Mouse (Mus musculus): ENCODE measurements around the gene Ovol3. TPM values are rescaled to one million over a fixed set of nuclear protein-coding genes. Genes with fewer than 3 reads are reported as not detected.

Gene Ovol3
- polyA plus RNA-seq, 1 experiment = not detected

GRCm38 (mm10) chr7:30222205-30222604, 13.3 kb downstream of the Ovol3 start:
- TF ChIP-seq CEBPB (IDR thresholded peaks at IDR 0.05; ENCODE audit: insufficient read depth, poor library complexity, severe bottlenecking) (no peak), MYOG (IDR thresholded peaks at IDR 0.05; ENCODE audit: control insufficient read depth in 1 of 3, insufficient read depth in 1 of 3, insufficient read length in 2 of 3, low read depth in 2 of 3) (no peak), POLR2AphosphoS2 (IDR thresholded peaks at IDR 0.05; ENCODE audit: insufficient read length, low read depth) (no peak), E2F4 (IDR thresholded peaks at IDR 0.05; ENCODE audit: insufficient read depth) (no peak), MYOD1 (IDR thresholded peaks at IDR 0.05; ENCODE audit: control insufficient read depth in 1 of 3, insufficient read length in 2 of 3, low read depth in 2 of 3) (no peak), REST (IDR thresholded peaks at IDR 0.05; ENCODE audit: insufficient read depth, insufficient read length) (no peak), TCF12 (IDR thresholded peaks at IDR 0.05; ENCODE audit: insufficient read depth, poor library complexity, severe bottlenecking) (no peak), POLR2A (IDR thresholded peaks at IDR 0.05; ENCODE audit: insufficient read length, low read depth) (no peak), TCF3 (IDR thresholded peaks at IDR 0.05; ENCODE audit: insufficient read length, low read depth) (no peak), USF1 (IDR thresholded peaks at IDR 0.05; ENCODE audit: low read depth) (no peak), MAX (IDR thresholded peaks at IDR 0.05; ENCODE audit: low read depth) (no peak), SRF (IDR thresholded peaks at IDR 0.05; ENCODE audit: control insufficient read depth, insufficient read length, low read depth) (no peak)
- no peak overlapping the region for H3K4me2 ChIP-seq (ENCODE audit: low read depth)
- H3K79me2 ChIP-seq (ENCODE audit: control insufficient read depth, insufficient read depth) = no peaks in the 10 kb centered on the region
- peaks cover 11% of the 10 kb centered on the region for H3K36me3 ChIP-seq (ENCODE audit: control insufficient read depth, insufficient read depth)
- no peak overlapping the region for H3ac ChIP-seq (ENCODE audit: control insufficient read depth, insufficient read length)
- H3K27me3 ChIP-seq (ENCODE audit: control insufficient read depth, insufficient read depth, insufficient read length) = no peaks in the 10 kb centered on the region
- H3K4me3 ChIP-seq = no peak overlapping the region

DNA sequence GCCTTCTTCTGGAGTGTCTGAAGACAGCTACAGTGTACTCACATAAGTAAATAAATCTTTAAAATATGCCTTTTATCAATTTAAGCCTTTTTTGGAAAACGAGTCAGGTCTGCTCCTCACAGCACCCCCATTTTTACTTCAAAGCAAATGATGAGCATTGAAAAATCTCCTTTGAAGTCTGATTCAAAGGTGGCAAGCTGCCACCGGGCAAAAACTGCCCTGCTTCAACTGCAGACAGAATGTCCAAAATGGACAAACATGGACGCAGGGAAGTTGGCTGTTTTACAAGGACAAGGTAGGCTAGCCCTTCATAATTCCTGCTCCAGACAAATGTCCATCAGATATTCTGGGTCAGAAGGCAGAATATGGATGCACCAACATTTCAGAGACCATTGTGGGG, 14.1 kb downstream of the Ovol3 start:
- Histone ChIP-seq H3K36me3 (ENCODE audit: control insufficient read depth, insufficient read depth) (peaks cover 11% of the 10 kb centered on the region), H3ac (ENCODE audit: control insufficient read depth, insufficient read length) (no peak overlapping the region), H3K4me3 (no peak overlapping the region), H3K79me2 (ENCODE audit: control insufficient read depth, insufficient read depth) (no peaks in the 10 kb centered on the region), H3K27me3 (ENCODE audit: control insufficient read depth, insufficient read depth, insufficient read length) (no peaks in the 10 kb centered on the region), H3K4me2 (ENCODE audit: low read depth) (no peak overlapping the region)
- TF ChIP-seq CEBPB (IDR thresholded peaks at IDR 0.05; ENCODE audit: insufficient read depth, poor library complexity, severe bottlenecking) = no peak
- no peak for TF ChIP-seq MYOG (IDR thresholded peaks at IDR 0.05; ENCODE audit: control insufficient read depth in 1 of 3, insufficient read depth in 1 of 3, insufficient read length in 2 of 3, low read depth in 2 of 3)
- TF ChIP-seq TCF3 (IDR thresholded peaks at IDR 0.05; ENCODE audit: insufficient read length, low read depth) = no peak
- TF ChIP-seq REST (IDR thresholded peaks at IDR 0.05; ENCODE audit: insufficient read depth, insufficient read length) = no peak
- TF ChIP-seq POLR2AphosphoS2 (IDR thresholded peaks at IDR 0.05; ENCODE audit: insufficient read length, low read depth) = no peak
- TF ChIP-seq SRF (IDR thresholded peaks at IDR 0.05; ENCODE audit: control insufficient read depth, insufficient read length, low read depth) = no peak
- no peak for TF ChIP-seq E2F4 (IDR thresholded peaks at IDR 0.05; ENCODE audit: insufficient read depth)
- TF ChIP-seq MYOD1 (IDR thresholded peaks at IDR 0.05; ENCODE audit: control insufficient read depth in 1 of 3, insufficient read length in 2 of 3, low read depth in 2 of 3) = no peak
- TF ChIP-seq POLR2A (IDR thresholded peaks at IDR 0.05; ENCODE audit: insufficient read length, low read depth) = no peak
- no peak for TF ChIP-seq USF1 (IDR thresholded peaks at IDR 0.05; ENCODE audit: low read depth)
- TF ChIP-seq TCF12 (IDR thresholded peaks at IDR 0.05; ENCODE audit: insufficient read depth, poor library complexity, severe bottlenecking) = no peak
- no peak for TF ChIP-seq MAX (IDR thresholded peaks at IDR 0.05; ENCODE audit: low read depth)

GRCm38 (mm10) chr7:30220008-30220356, 15.5 kb downstream of the Ovol3 start:
- no peaks in the 10 kb centered on the region for H3K79me2 ChIP-seq (ENCODE audit: control insufficient read depth, insufficient read depth)
- H3K4me3 ChIP-seq = no peak overlapping the region
- peak overlapping the region; percentile 77 for H3K4me2 ChIP-seq (ENCODE audit: low read depth)
- no peaks in the 10 kb centered on the region for H3K27me3 ChIP-seq (ENCODE audit: control insufficient read depth, insufficient read depth, insufficient read length)
- no peak overlapping the region for H3ac ChIP-seq (ENCODE audit: control insufficient read depth, insufficient read length)
- peaks cover 4% of the 10 kb centered on the region for H3K36me3 ChIP-seq (ENCODE audit: control insufficient read depth, insufficient read depth)
- TF ChIP-seq SRF (IDR thresholded peaks at IDR 0.05; ENCODE audit: control insufficient read depth, insufficient read length, low read depth) = no peak
- no peak for TF ChIP-seq TCF12 (IDR thresholded peaks at IDR 0.05; ENCODE audit: insufficient read depth, poor library complexity, severe bottlenecking)
- no peak for TF ChIP-seq MYOG (IDR thresholded peaks at IDR 0.05; ENCODE audit: control insufficient read depth in 1 of 3, insufficient read depth in 1 of 3, insufficient read length in 2 of 3, low read depth in 2 of 3)
- no peak for TF ChIP-seq CEBPB (IDR thresholded peaks at IDR 0.05; ENCODE audit: insufficient read depth, poor library complexity, severe bottlenecking)
- TF ChIP-seq USF1 (IDR thresholded peaks at IDR 0.05; ENCODE audit: low read depth) = no peak
- TF ChIP-seq REST (IDR thresholded peaks at IDR 0.05; ENCODE audit: insufficient read depth, insufficient read length) = no peak
- no peak for TF ChIP-seq POLR2AphosphoS2 (IDR thresholded peaks at IDR 0.05; ENCODE audit: insufficient read length, low read depth)
- TF ChIP-seq TCF3 (IDR thresholded peaks at IDR 0.05; ENCODE audit: insufficient read length, low read depth) = no peak
- TF ChIP-seq MAX (IDR thresholded peaks at IDR 0.05; ENCODE audit: low read depth) = no peak
- no peak for TF ChIP-seq POLR2A (IDR thresholded peaks at IDR 0.05; ENCODE audit: insufficient read length, low read depth)
- no peak for TF ChIP-seq MYOD1 (IDR thresholded peaks at IDR 0.05; ENCODE audit: control insufficient read depth in 1 of 3, insufficient read length in 2 of 3, low read depth in 2 of 3)
- no peak for TF ChIP-seq E2F4 (IDR thresholded peaks at IDR 0.05; ENCODE audit: insufficient read depth)

DNA sequence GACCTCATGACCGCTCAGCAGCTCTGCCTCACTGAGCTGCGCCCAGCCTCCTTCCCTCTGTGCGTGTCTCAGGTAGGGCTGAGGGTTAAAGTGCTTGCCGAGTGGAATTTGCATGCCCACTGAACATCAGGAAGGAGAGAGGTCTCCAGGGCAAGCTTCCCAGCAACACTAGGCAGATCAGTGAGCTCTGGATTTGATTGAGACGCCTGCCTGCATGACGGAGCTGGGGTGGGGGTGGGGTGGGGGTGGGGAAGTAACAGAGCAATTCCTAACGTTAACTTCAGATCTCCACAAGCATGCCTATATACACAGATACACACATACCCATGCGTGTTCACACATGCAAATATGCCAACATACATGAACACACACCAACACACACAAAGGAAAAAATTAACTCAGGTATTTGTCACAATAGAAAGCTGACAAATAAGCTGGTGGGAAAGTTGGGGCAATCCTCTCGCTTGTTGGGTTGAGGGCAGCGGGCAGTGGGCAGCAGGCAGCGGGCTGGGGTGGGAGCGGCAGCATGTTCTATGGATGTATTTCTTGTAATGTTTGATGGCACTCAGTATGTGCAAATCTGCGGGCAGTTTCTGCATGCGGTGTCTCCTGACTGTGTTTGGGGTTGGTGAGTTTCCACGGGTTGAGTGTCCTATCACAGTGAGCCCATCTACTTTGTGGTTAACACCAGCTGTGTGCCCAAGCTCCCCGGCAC, 16.1 kb downstream of the Ovol3 start:
- peak overlapping the region; percentile 77 for H3K4me2 ChIP-seq (ENCODE audit: low read depth)
- H3K79me2 ChIP-seq (ENCODE audit: control insufficient read depth, insufficient read depth) = no peaks in the 10 kb centered on the region
- peaks cover 4% of the 10 kb centered on the region for H3K36me3 ChIP-seq (ENCODE audit: control insufficient read depth, insufficient read depth)
- no peak overlapping the region for H3ac ChIP-seq (ENCODE audit: control insufficient read depth, insufficient read length)
- TF ChIP-seq MYOG (IDR thresholded peaks at IDR 0.05; ENCODE audit: control insufficient read depth in 1 of 3, insufficient read depth in 1 of 3, insufficient read length in 2 of 3, low read depth in 2 of 3) (peak in 1 of 3 experiments; percentile 15), TCF3 (IDR thresholded peaks at IDR 0.05; ENCODE audit: insufficient read length, low read depth) (no peak), USF1 (IDR thresholded peaks at IDR 0.05; ENCODE audit: low read depth) (no peak), E2F4 (IDR thresholded peaks at IDR 0.05; ENCODE audit: insufficient read depth) (no peak)
- H3K4me3 ChIP-seq = no peak overlapping the region
- H3K27me3 ChIP-seq (ENCODE audit: control insufficient read depth, insufficient read depth, insufficient read length) = no peaks in the 10 kb centered on the region
